Mouse (Mus musculus): ENCODE results near the gene Zfp937.
"Not testable (repeated sequence)": the region's sequence is repeated elsewhere in the genome, so short reads cannot be mapped to it uniquely, and the experiment has no call there.

Zfp937 gene

GRCm38 (mm10) chr2:150217600-150218362, at the start of gene Zfp937:
TSS of gene Zfp937 (plus strand) at chr2:150218073.
- peak; percentile 87 for DNase-seq (ENCODE audit: low spot score)

GRCm38 (mm10) chr2:150173833-150174232, 44.0 kb upstream of the Zfp937 start:
- DNase-seq (ENCODE audit: low spot score): no peak

- not testable (repeated sequence) for DNase-seq (ENCODE audit: low spot score)
These were observed 38.3 kb upstream of the Zfp937 start, which contains the start of gene Gm10770 for GRCm38 (mm10) chr2:150179579-150179978. TSS of gene Gm10770 (minus strand) at chr2:150179679.

- not testable (repeated sequence) for DNase-seq (ENCODE audit: low spot score)
These were observed 36.8 kb upstream of the Zfp937 start for GRCm38 (mm10) chr2:150181046-150181445.

GRCm38 (mm10) chr2:150181570-150181999, 36.3 kb upstream of the Zfp937 start, which contains the start of gene Gm14139:
TSS of gene Gm14139 (plus strand) at chr2:150181755.
- not testable (repeated sequence) for DNase-seq (ENCODE audit: low spot score)

GRCm38 (mm10) chr2:150218363-150218725, 471 bp downstream of the Zfp937 start:
- not testable (repeated sequence) for DNase-seq (ENCODE audit: low spot score)

- DNase-seq (ENCODE audit: low spot score): not testable (repeated sequence)
These were observed 5.4 kb downstream of the Zfp937 start for GRCm38 (mm10) chr2:150223263-150223662.

GRCm38 (mm10) chr2:150243211-150243610, 25.3 kb downstream of the Zfp937 start:
- DNase-seq (ENCODE audit: low spot score): no peak

- not testable (repeated sequence) for DNase-seq (ENCODE audit: low spot score)
These were observed 37.6 kb downstream of the Zfp937 start, which contains the start of gene Gm21994 for GRCm38 (mm10) chr2:150255491-150255890. TSS of gene Gm21994 (minus strand) at chr2:150255591.

- not testable (repeated sequence) for DNase-seq (ENCODE audit: low spot score)
These were observed 39.0 kb downstream of the Zfp937 start for GRCm38 (mm10) chr2:150256861-150257260.

GRCm38 (mm10) chr2:150257291-150257690, 39.4 kb downstream of the Zfp937 start, which contains the start of gene Gm14124:
TSS of gene Gm14124 (plus strand) at chr2:150257517.
- not testable (repeated sequence) for DNase-seq (ENCODE audit: low spot score)

All from ovary, adult 18-20 months (tissue).